Mouse (Mus musculus) ES-Bruce4 (cell line): ENCODE measurements around the gene Wnt9b. TPM values are rescaled to one million over a fixed set of nuclear protein-coding genes. Genes with fewer than 3 reads are reported as not detected.
A peak's percentile ranks its signal among the peaks of the same experiment; 100 is the strongest.

Source experiments
- H3K27ac ChIP-seq: 2 replicates; pipeline ENCODE4 v1.5.1; 2012; ENCODE audit warnings: low read length, inconsistent platforms; ENCODE audit not compliant: insufficient read depth
- H3K27me3 ChIP-seq: 2 replicates; pipeline ENCODE4 v1.6.1; 2012; ENCODE audit warnings: mild to moderate bottlenecking, low read length, inconsistent platforms; ENCODE audit not compliant: control insufficient read depth, poor library complexity, insufficient read depth, severe bottlenecking
- H3K36me3 ChIP-seq: 2 replicates; pipeline ENCODE4 v1.6.1; 2012; ENCODE audit warnings: inconsistent platforms, mild to moderate bottlenecking, low read length, moderate library complexity; ENCODE audit not compliant: control insufficient read depth, poor library complexity, insufficient read depth, severe bottlenecking
- H3K4me1 ChIP-seq: one replicate; pipeline ENCODE4 v1.8.1; 2011; ENCODE audit warnings: low read length; ENCODE audit not compliant: control insufficient read depth, insufficient read depth
- H3K4me3 ChIP-seq: 2 replicates; pipeline ENCODE4 v1.5.1; 2011; ENCODE audit warnings: low read depth, mild to moderate bottlenecking, low read length
- H3K9ac ChIP-seq: 2 replicates; pipeline ENCODE4 v1.6.1; 2012; ENCODE audit warnings: low read depth, mild to moderate bottlenecking, inconsistent platforms; ENCODE audit not compliant: poor library complexity, severe bottlenecking
- H3K9me3 ChIP-seq: replicated peaks from 2 replicates; pipeline ENCODE4 v1.6.1; 2012; ENCODE audit warnings: mild to moderate bottlenecking, low read length, inconsistent platforms; ENCODE audit not compliant: control insufficient read depth, poor library complexity, insufficient read depth, severe bottlenecking
- CTCF ChIP-seq: IDR thresholded peaks from one replicate; pipeline ENCODE4 v1.8.1; 2011; ENCODE audit warnings: low read depth, low read length
- EP300 ChIP-seq: IDR thresholded peaks from 2 replicates; pipeline ENCODE4 v1.6.1; 2011; ENCODE audit warnings: low read depth, low read length; ENCODE audit not compliant: insufficient read depth
- POLR2A ChIP-seq: IDR thresholded peaks from one replicate; pipeline ENCODE4 v1.8.1; 2011; ENCODE audit warnings: low read length; ENCODE audit not compliant: insufficient read depth
- polyA plus RNA-seq: library from polyadenylated mRNA; stranded (reverse); fragments of >200 nt; gene quantifications from 2 replicates; pipeline ENCODE4 v1.2.4, GENCODE M21; 2011; ENCODE audit warnings: low read depth; ENCODE audit not compliant: missing spikeins, insufficient read depth, insufficient read length

The Wnt9b gene
- polyA plus RNA-seq, 1 experiment = 0.22 TPM

DNA sequence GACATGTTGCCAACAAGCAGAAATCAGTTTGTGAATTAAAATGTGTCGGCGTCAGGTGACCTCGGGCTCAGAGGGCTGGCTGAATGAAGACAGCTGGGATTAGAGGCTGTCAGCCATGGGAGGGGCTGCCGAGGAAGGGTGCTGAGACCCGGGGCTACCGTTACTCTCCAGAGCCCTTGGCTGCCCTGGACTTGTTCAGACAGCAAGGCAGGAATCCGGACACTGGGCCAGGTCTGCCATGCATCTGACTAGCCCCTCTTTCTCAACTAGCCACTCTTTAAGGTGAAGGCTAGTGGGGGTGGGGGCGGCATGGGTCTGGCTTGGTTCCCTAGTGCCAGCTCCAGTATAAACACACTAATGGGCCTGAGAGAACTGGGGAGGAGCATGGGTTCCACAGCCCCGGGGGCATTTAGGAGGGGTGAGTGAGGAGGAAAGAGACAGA is 27.6 kb downstream of the Wnt9b start:
- TF ChIP-seq POLR2A (no peak), EP300 (no peak), CTCF (no peak)
- no peak overlapping the region for H3K4me3 ChIP-seq
- H3K9ac ChIP-seq = no peak overlapping the region

DNA sequence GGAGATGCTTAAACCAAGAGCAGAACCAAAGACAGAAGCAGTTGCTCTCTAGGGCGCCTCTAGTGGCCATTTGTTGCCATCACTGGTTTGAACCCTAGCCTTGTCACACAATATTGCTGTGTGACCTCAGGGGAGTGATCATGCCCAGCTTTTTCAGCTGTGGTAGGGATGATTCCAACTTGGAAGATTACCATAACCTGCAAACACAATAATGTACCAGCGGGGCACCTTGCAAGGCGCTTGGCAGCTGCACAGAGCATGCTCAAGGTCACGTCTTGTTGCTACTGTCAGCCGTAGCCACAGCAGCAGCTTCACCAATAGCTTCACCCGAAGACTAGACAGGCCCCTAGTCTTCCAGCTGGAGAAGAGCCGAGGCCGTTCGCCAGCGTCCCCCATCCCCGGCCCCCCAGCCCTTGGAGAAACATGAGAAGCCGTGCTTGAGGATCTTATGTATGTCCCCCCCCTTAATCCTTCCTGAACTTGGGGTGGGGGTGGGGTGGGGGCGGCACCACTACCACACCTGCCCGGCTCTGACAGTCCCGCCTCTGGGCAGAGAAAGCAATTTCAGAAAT is 28.1 kb downstream of the Wnt9b start:
- H3K27me3 ChIP-seq = no peaks in the 10 kb centered on the region
- H3K27ac ChIP-seq = no peak overlapping the region
- H3K9ac ChIP-seq = no peak overlapping the region
- no peaks in the 10 kb centered on the region for H3K9me3 ChIP-seq
- no peaks in the 10 kb centered on the region for H3K36me3 ChIP-seq
- no peak overlapping the region for H3K4me3 ChIP-seq
- no peaks in the 10 kb centered on the region for H3K4me1 ChIP-seq
- TF ChIP-seq CTCF (peak; percentile 54), POLR2A (no peak)

More for the DNA sequence above, 27.6 kb downstream of the Wnt9b start:
- Histone ChIP-seq H3K27ac (no peak overlapping the region), H3K27me3 (no peaks in the 10 kb centered on the region), H3K4me1 (no peaks in the 10 kb centered on the region), H3K36me3 (no peaks in the 10 kb centered on the region), H3K9me3 (no peaks in the 10 kb centered on the region)

DNA sequence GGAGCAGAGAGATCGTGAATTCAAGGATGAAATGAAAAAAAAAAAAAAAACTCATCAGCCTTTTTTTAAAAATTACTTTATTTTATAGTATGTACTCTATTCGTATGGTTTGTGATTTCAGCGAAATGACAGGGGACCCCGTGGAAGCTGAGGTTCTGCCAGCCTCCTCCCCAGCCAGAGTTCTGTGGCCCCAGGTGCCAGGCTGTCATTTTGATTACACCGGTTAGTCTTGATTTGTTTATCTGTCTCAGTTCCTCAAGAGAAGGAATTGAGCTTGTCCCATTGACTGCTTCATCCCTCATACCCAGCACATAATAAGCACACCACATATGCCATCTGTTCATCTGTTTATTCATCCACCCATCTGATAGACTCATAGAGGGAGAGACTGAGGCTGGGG is 30.2 kb downstream of the Wnt9b start:
- H3K9me3 ChIP-seq = no peaks in the 10 kb centered on the region
- H3K36me3 ChIP-seq = no peaks in the 10 kb centered on the region
- no peaks in the 10 kb centered on the region for H3K27me3 ChIP-seq
- H3K4me1 ChIP-seq = no peaks in the 10 kb centered on the region
- no peak for TF ChIP-seq EP300
- TF ChIP-seq CTCF = no peak
- no peak overlapping the region for H3K27ac ChIP-seq
- H3K4me3 ChIP-seq = no peak overlapping the region
- H3K9ac ChIP-seq = no peak overlapping the region

DNA sequence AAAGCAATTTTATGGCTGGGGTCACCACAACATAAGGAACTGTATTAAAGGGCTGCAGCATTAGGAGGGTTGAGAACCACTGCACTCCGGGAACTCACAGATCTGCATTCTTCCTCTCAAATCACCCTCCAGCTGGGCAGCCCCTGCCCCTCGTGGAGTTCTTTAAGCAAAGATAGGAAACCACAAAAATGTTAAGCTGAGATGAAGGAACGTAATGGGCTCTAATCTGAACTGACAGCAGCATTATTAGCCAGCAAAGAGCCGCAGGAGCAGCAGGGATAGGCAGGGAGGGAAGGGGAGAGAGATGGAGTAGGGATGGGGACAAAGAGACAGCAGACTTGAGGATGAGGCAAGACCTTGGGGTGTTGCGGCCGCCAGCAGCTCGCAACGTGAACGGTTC is 32.6 kb downstream of the Wnt9b start:
- Histone ChIP-seq H3K9ac (no peak overlapping the region), H3K4me1 (no peaks in the 10 kb centered on the region), H3K9me3 (no peaks in the 10 kb centered on the region), H3K36me3 (no peaks in the 10 kb centered on the region), H3K4me3 (no peak overlapping the region), H3K27ac (no peak overlapping the region), H3K27me3 (no peaks in the 10 kb centered on the region)
- TF ChIP-seq POLR2A = no peak
- no peak for TF ChIP-seq CTCF
- no peak for TF ChIP-seq EP300

DNA sequence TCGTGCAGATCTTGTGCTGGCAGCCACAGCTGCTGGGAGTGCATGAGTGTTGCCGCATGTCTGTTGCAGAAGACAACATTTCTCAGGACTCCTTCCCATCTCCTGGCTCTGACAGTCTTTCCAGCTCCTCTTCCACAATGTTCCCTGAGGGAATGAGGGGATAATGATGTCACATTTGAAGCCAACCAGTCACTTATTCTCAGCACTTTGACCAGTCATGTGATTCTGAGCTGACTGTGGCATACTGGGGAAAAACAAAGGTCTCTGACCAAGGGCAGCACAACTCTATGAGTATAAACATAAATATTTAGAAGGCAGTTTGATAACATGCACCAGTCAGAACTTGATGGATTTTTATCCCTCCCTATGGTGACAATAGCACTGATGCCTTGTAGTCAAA is 35.5 kb downstream of the Wnt9b start:
- Histone ChIP-seq H3K27ac (no peak overlapping the region), H3K9ac (no peak overlapping the region), H3K27me3 (no peaks in the 10 kb centered on the region), H3K4me1 (no peaks in the 10 kb centered on the region), H3K4me3 (no peak overlapping the region), H3K36me3 (no peaks in the 10 kb centered on the region), H3K9me3 (no peaks in the 10 kb centered on the region)
- no peak for TF ChIP-seq EP300
- no peak for TF ChIP-seq POLR2A
- TF ChIP-seq CTCF = no peak

DNA sequence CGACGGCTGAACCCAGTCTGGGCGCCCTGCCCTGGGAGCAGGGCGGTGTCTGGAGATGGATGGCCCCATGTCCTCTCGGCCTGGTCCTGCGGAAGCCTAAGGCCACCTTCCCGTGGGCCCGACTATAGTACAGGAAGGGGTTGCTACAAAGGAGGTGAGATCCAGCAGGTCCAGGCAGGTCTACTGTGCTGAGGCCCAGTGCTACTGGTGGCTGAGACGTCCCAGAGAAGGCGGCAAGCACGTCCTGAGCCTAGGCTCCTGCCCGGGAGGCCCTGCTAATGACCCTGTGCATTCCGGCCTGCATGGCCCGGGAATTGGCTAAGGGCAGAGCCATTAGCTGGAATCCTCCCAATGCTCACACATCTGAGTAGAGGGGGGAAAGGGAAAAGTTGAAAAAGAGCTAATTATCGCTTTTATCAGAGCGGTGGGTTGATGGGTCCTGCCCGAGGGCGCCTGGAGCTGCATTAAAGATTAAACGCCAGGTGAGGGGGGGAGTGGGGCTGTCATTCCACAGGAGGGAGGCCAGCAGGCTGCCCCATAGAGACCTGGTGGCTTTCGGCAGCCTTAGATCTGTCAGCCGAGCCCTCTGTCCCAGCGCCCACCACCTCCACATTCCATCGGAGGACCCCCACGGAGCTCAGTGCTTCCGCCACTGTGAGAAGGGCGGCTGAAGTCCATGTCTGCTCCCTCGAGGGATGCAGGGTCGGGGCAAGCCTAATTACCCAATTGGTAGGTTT is 37.6 kb downstream of the Wnt9b start:
- Histone ChIP-seq H3K36me3 (no peaks in the 10 kb centered on the region), H3K9ac (no peak overlapping the region), H3K4me1 (no peaks in the 10 kb centered on the region), H3K4me3 (no peak overlapping the region), H3K27me3 (no peaks in the 10 kb centered on the region), H3K9me3 (no peaks in the 10 kb centered on the region), H3K27ac (no peak overlapping the region)
- TF ChIP-seq POLR2A (no peak), EP300 (no peak), CTCF (no peak)
